Mouse (Mus musculus) regulatory T cell (primary cell): ENCODE measurements around the gene Rap1b.

ENCODE experiments used
- in situ Hi-C: fragments of 300-600 bp; cut with MboI, MseI; formaldehyde crosslinking; loops from one replicate; pipeline ENCODE4 v1.15.1; 2025; ENCODE audit warnings: high pct_unique_total_duplicates

The Rap1b gene

DNA sequence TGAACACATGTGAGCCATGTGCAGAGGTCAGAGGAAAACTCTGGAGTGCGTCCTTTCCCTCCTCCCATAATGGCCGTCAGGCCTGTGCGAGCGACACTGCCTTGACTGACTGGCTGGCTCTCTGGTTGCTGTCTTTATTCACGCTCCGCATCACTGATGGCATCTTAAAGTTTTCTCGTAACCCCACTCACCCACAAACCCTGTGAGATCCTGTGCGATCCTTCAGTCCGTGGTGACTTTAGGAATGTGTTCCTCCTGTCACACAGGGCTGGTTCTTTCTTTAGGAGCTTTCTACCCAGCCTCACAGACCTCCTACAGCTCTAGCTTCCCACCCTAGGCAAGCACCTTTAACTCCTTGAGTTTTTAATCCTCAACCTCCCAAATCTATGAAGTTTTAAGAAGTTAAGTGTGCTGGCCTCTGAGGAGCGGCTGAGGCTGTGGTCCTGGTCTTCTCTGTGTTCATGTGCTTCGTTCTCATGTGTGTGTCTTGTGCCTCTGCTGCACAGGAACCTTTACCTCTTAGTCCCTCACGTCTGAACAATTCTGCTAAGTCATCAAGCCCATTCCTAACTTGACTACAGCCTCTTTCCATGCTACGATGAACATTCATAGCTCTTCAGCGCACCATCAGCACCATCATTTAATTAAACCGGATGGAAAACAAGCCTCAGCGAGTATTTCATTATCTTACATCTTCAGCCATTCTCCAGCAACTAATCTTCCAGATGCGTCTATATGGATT, 73.3 kb downstream of the Rap1b start:
- in situ Hi-C loops: loop anchor here (25.0 kb wide), 1 partner anchor 1440 kb away; no protein-coding TSS in a partner anchor

DNA sequence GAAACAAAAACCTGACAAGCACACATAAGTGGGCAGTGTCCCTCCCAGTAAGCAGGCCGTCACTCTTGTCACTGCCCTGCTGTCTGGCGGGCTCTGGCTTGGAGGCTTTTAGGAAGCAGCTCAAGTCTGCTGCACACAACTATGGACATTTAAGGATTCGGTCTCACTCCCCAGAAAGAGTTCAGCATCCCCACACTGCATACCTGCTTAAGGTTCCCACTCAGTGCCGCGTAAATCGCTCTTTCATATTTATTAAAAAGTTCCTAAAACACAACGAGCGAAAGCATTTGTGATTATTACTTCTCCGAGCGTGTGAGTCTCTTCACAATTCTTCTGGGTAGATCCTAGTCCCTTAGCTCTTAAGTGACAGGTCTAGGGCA, 74.7 kb downstream of the Rap1b start:
- in situ Hi-C loops: loop anchor here (25.0 kb wide), 1 partner anchor 1441 kb away; no protein-coding TSS in a partner anchor

- in situ Hi-C loops: loop anchor here (25.0 kb wide), 1 partner anchor 1442 kb away; no protein-coding TSS in a partner anchor
Observed at GRCm38 (mm10) chr10:117770286-117771130, 75.3 kb downstream of the Rap1b start.

GRCm38 (mm10) chr10:117769541-117770285, 76.1 kb downstream of the Rap1b start:
- in situ Hi-C loops: loop anchor here (25.0 kb wide), 1 partner anchor 1443 kb away; no protein-coding TSS in a partner anchor

DNA sequence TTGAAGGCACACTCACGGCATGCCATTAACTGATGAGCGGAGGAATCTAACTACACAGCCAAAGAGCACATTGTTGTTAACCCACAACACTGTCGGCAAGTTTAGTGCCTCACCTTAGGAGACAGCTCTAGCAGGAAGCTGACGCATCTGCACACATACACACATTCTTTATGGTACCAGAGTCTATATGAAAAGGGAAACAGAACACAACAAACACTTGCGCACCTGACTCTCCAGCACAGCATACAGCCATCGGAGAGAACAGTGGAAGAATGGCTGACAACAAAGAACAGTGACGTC, 77.7 kb downstream of the Rap1b start:
- in situ Hi-C loops: loop anchor here (25.0 kb wide), 1 partner anchor 1444 kb away; no protein-coding TSS in a partner anchor

- in situ Hi-C loops: loop anchor here (25.0 kb wide), 1 partner anchor 1445 kb away; no protein-coding TSS in a partner anchor
Observed at GRCm38 (mm10) chr10:117767286-117768140, 78.3 kb downstream of the Rap1b start.

- in situ Hi-C loops: loop anchor here (25.0 kb wide), 1 partner anchor 1445 kb away; no protein-coding TSS in a partner anchor
Observed at GRCm38 (mm10) chr10:117766896-117767160, 79.0 kb downstream of the Rap1b start.

DNA sequence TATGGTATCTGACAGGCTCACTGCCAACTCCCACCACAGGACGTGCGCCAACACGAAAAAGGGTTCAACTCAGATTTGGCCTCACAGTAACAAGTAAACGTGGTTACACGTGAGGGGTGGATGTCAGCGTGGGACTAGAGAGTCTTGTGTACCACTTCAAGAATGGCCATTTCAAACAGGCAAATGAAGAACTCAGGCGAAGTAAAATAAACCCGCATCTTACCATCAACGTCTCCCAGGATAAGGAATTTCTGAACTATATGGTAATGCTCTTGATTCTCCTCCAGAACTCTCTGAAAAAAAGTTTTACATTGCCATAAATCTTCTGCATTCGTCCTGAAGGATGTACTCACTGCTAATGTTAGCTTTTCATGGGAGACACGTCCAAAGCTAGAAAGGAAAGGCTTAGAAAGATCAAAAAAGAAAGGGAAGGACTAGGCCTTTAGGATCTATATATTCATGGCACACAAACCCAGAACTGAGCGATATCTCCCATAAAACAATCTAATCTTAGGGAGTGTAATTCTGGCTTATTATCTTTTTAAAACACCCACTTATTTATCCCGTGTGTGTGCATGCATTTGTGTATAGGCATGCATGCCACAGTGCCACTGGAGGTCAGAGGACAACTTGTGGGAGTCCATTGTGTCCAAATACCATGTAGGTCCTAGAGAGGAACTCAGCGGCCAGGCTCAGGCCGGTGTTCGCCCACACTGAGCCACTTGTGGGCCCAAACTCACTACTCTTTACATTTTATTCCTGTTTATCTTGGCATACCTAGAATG, 79.5 kb downstream of the Rap1b start:
- in situ Hi-C loops: loop anchor here (25.0 kb wide), 1 partner anchor 1446 kb away; no protein-coding TSS in a partner anchor

DNA sequence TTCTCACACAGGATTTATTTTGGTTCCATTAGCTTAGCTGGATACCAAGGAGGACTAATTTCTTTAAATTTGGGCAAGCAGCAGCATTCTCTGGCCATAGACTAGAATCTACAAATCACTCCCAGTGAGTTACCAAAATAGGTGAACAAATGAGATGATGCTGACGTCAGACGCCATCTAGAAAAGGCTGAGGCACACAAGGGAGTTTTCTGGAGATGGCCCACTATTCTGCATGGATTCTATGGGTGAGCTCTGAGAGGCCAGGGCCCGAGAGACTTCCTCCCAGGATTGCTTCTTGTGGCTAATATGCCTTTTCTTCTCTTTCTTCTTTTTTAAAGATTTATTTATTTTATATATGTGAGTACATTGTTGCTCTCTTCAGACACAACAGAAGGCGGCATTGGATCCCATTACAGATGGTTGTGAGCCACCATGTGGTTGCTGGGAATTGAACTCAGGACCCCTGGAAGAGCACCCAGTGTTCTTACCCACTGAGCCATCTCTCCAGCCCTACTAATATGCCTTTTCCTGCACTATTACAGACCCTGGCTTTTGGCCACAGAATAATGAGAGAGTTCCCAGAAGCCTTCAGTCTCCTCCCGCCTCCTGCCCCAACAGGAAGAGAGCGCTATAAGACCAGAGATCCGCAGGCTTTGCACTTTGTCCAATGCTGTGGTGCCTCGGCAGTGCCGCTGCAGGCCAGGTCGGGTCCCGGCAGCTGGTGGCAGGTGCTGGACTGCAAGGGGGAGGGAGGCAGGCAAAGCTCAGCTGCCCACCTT, 80.5 kb downstream of the Rap1b start:
- in situ Hi-C loops: loop anchor here (25.0 kb wide), 1 partner anchor 1447 kb away; no protein-coding TSS in a partner anchor

GRCm38 (mm10) chr10:117764598-117764997, 81.2 kb downstream of the Rap1b start:
- in situ Hi-C loops: loop anchor here (5.0 to 25.0 kb wide), 2 partner anchors 72 to 1448 kb away; no protein-coding TSS in a partner anchor
